Mouse (Mus musculus) left cerebral cortex, postnatal 14 days (tissue): ENCODE measurements at regions not wholly inside any gene's neighbourhood (a gene's known extent, or its start where the extent isn't known, plus 50 kb on each side); places are given as distances from the start of the nearest gene placed in this dataset.

Source experiments
- DNase-seq, 2 experiments: peaks; one replicate each; pipeline ENCODE4 v3.0.0; 2021 to 2022; ENCODE audit warnings: low spot score in 2 of 2, mixed read lengths in 1 of 2
- intact Hi-C: fragments of 180-260 bp; cut with DNase I; formaldehyde crosslinking; loops from one replicate; pipeline ENCODE4 v1.15.1; 2025

DNA sequence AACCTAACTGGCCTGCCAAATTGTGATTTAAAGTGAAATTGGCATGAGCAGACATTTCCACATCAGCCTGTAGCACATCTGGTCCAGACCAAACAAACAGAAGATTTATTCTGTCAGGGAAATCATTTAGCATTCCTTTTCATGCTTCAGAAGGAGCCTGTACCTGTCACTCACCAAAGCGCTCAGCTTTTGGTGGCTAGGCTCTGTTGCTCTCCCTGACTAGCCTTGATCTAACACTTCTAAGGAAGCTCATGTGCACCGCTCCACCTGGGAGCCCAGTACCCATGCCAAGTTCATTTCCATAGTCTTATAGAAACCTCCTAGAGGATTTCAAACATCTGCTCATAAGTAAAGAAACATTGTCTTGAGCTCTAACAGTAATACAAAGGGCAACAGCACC is 253.8 kb upstream of the Tfap2d start:
- intact Hi-C loops: no loop called here
- DNase-seq: no peak

DNA sequence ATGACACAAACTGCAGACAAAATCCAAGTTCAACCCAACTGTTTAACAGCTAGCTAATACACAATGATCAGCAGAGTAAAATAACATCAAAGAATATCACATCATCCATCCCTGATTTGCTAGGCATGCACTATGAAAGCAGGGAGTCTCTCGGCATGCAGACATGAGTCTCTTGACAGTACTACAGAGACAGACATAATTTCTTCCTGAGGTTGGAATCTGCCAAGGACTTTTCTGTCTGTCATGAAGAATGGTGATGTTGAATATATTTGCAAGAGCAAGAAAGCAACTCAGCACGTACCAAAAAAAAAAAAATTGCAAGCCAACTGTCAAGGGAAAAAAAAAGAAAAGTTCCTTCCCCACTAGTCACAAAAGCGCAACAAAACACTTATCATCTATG is 245.4 kb upstream of the Tfap2d start:
- no peak for DNase-seq
- intact Hi-C loops: no loop called here

DNA sequence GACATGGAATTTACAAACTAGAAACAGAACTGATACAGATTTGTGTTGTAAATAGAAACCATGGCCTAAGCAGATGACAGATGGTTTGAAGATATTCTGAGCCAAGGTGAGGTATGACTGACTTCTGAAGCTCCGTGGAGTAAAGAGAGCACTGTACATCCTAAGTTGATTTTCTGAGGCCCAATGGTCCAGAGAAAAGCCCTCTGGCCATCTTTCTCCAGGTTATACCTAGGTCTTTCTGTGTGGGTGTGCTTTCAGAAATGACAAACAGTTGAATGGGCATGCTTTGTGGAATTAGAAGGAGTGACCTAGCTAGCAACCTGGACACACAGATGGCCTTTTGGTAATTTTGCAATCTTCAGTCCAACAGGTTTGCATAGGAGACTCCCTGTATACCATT is 199.6 kb upstream of the Tfap2d start:
- intact Hi-C loops: no loop called here
- no peak for DNase-seq

DNA sequence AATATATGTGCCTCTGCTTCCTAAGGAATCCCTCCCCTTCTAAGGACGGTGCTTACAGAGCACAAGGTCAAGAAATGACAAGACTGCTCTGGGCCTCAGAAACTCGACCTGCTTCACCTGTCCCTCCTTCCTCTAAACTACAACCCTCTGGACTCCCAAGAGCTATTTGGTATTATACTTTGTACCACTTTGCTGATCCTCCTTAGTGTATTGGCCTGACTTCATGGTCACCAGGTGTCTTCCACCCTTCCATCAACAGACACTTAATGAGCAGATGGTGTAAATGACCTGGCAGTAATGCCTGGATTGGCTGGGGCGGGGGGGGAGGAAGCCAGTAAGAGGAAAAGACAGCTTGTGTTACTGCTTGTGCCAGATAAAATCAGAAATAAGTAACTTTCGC is 199.1 kb upstream of the Tfap2d start:
- intact Hi-C loops: no loop called here
- no peak for DNase-seq

DNA sequence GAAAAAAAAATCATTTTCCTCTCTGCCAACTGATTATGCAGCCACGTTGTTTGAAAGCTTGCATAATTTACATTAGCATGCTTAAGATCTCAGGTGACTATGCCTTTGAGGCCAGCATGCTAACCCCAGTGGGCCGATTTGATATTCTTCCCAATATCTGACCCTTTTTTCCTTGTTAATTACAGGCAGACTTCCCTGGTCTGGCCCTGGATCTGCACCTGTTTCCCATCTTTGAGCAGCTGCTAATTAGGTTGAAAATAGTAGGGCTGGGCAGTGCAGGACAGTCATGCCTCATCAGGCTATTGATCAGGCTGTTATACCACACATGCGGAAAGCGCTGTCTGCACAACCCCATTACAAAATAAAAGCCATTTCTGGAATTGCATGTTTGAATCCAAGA is 191.2 kb upstream of the Tfap2d start:
- intact Hi-C loops: no loop called here
- no peak for DNase-seq

DNA sequence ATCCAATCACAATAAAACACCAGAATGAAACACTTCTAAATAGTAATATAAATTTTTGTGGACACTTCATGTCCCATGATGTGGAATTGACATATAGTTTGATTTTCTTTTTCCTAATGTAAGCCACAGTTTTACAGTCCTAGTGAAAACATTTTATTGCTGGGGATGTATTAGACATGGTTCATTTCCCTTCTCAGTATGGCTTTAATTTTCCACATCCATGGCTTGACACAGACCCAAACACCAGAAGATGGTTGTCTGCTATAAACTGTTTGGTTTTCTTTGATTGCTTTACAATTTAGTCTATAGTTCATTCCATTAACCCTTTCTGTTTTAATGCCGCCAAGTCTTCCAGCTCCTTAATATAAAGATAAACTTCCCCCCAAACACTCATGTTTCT is 146.5 kb upstream of the Tfap2d start:
- no peak for DNase-seq
- intact Hi-C loops: no loop called here

DNA sequence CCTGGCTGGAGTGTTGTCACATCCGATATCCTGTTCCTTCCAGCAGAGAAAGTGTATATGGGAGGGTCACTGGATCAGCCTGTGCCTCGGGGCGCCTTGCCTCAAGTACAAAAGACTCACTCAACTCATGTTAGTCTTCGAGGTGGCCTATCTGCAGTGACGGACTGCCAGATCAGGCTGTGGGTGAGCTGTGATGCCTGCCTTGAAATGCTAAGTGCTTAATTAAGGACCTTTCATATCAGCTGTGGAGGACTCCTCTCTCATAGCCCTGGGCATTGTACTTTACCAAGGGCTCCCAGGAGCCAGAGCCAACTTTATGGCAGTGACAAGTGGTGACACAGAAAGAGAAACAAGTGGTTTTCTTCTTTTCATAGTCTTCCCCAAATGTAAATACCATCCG is 145.8 kb upstream of the Tfap2d start:
- no peak for DNase-seq
- intact Hi-C loops: no loop called here

DNA sequence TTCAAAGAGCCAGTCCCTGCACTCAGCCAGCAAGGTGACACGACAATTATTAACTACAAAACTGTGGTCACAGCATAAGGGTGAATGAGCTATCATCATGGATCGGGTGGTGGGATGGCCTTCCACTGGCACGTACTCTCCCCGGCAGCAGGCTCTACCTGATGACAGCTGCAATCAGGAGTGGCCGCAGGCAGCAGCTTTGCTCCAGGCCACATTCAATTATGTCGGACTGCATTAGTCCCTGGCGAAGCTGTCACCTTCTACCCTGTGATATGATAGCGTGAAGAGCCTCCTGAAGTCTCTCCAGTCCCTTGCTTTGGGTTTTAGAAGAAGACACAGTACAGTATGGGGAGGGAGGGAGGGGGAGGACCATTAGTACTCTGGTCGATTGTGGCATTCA is 141.4 kb upstream of the Tfap2d start:
- no peak for DNase-seq
- intact Hi-C loops: no loop called here

DNA sequence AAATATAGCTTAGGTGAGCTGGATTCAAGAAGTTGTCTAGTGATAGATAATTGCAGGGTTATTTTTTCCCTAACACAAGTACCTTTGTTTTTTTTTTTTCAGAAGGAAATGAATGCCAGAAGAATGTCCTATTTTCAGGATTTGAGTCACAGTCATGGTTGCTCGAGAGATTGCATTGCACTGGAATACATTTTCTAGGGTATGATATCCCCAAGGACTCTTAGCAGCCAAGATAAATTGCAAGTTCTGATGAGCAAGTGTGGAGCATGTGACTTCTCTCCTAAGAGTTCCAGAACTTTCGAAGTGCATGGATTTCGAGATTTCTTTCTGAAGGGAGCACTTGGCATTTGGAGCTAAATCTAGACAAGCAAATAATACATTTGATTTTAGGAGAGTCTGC is 140.9 kb upstream of the Tfap2d start:
- peak in 1 of 2 experiments; percentile 18 for DNase-seq
- intact Hi-C loops: no loop called here

DNA sequence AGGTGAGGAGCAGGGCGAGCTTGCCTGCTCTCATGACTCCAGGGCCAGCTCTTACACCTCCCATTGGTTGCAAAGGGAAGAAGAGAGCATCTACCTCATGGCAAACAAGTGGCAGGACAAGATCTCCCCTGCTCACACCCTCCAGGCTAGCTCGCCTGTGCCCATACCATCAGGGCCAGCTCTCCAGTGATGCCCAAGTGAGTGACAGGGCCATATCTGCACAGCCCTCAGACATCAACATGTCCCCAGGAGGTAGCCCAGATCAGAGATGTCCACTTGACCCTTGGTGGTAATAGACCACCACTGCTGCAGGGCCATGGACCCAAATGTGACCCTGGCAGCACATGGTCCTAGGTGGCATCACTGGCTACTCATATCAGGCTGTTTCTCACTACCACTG is 133.9 kb upstream of the Tfap2d start:
- DNase-seq: no peak
- intact Hi-C loops: no loop called here

DNA sequence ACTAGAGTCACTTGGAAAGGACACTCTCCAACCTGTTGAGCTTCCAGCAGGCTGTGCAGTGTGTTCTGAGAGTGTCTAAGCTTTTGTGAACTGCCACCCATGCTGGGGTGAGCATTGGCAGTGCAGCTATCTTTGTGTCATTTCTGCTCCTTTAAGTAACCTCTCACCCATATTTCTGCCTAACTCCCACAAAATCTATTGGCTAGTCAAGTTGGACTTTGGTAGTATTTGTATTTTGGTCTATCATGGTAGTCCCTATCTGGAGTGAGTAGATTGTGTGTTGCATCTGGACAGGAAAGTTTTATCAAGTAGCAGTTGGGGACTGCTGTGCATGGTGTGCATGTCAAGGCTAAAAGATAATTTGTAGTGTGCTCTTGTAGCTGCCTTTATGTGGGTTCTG is 132.6 kb upstream of the Tfap2d start:
- DNase-seq: no peak
- intact Hi-C loops: no loop called here

DNA sequence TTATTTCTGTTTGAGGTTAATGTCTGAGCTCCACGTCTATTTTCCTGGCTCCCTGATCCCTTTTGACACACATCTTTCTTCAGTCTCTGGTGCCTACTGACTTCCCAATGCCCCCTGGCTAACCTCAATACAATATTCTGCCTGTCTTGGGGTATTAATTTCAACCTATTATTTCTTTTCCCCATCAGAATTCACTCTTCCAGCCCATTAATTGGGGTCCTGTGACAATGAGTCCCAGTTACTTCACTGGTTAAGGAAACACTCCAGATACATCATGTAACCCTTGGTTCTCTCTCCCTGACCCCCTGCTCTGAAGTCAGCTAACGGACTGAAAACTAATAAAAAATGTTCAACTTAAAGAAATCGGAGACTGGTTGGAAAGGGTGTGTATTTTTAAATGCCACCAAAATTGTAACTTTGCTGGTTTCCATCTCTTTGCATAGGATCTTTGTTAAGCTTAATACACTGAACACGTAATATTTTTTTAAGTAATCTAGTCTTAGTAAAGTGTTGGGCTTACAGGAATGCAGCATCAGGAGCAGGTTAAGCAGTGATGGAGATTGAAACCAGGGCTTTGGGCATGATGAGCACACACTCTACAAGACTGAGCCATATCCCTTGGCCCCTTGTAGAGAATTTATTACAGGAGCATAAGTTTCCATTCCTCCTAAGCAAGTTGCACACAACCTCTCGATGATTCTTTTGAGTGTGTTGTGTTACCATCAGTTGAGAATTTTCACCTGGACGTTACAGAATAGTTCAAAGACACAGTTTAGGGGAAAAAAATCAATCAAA is 128.8 kb upstream of the Tfap2d start:
- intact Hi-C loops: no loop called here
- DNase-seq: no peak

DNA sequence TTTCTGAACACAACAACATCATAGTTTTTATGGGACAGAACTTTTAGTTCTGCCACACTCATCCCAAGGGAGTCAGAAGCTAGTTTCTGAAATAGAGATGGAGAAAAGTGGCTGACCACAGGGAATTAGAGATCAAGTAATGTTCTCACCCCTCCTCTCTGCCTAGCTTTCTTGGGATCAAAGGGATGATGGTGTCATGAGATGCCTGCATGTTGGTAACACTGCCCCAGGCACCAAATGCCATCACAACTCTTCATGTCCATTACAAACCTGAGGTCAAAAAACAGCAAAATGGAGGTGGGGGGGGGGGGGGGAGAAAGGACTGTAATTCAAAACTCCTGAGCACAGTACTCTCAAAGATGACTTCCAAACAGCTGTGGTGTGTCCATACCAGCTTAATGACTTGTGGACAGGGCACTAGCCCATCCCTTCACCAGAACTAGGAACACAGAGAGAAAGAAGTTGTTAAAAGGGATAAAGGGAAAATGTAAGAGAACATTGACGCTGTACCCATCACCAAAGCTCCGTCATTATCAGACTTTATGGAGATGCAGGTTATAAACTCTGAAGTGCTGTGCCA is 127.9 kb upstream of the Tfap2d start:
- intact Hi-C loops: no loop called here
- no peak for DNase-seq

DNA sequence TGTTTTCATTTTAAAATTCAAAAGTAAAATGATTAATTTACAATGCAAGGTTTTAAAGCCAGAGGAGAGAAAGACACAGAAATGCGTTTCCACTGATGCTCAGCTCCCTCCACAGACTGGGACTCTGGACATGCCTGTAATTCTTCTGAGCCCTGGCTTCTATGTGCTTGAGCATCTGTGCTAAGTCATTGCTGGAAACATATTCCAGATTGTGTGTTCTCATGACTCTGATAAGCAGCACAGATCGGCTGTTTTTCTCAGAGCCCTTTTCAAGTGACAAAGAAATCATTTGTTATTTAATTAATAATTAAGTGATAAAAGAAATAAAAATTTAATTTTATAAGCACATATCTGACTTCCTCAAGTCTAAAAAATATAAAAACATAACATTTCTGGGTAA is 127.3 kb upstream of the Tfap2d start:
- no peak for DNase-seq
- intact Hi-C loops: no loop called here

DNA sequence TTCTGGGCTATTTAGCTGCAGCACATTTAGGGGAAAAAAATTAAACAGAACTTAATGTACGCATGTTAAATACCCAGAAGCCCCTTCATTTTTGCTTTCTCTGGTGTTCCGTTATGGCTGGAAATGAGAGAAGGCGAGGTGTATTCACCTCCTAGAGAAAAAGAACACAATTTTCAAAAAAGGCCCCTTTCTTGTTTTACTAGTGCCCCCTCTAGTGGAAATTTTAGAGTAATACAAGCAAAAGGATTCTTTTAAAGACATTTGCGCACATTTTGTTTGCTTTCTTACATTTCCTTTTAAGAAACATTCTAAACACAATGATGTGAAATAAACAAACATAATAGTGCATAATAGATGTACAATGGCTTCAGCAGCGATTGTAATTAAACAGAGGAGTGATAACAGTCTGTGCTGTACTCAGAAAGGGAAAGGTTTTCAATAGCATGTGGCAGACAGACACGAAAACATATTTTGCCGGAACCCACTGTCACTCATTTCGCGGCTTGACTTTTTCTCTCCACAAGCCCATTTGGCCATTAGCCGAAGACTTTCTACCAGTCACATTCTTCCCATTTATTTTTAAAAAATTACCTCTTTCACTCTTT is 126.0 kb upstream of the Tfap2d start:
- peak in 1 of 2 experiments; percentile 30 for DNase-seq

DNA sequence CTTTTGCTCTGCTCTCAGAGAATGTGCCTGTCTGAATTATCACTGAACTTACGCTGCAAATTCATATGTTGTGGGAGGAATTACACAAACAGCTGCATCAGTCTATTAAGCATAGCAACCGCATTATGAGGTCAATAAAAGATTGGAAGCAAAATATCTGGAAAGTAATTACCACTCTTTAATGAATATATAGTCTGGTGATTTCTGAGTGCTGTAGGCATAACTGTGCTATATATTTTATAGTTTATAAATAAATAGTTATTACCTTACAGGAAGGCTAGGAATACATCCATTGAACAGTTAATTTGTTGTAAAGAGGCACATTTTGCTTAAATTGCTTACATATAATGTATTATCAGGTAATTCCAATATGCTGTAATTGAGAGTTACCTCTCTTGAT is 123.7 kb upstream of the Tfap2d start:
- intact Hi-C loops: no loop called here

More for the DNA sequence above, 126.0 kb upstream of the Tfap2d start:
- intact Hi-C loops: loop anchor here (2.0 kb wide), 1 partner anchor 618 kb away; no protein-coding TSS in a partner anchor

DNA sequence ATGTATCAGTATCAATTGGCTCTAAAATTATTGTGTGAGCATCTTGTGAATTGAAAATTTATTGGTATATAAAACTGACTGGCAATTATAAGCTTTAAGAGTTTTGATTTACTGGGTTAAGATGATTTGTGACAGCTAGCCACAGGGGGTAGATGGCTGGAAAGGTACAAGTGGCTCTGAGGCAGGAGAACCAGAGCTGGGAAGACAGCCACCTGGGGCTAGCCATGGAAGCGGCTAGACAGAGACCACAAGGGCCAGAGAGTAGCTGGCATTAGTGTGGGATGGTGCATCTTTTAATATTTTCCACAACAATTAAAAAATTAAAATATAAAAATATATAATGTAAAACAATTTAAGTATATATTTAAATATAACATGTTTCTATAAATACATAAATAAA is 86.0 kb upstream of the Tfap2d start:
- intact Hi-C loops: no loop called here
- no peak for DNase-seq

More for the DNA sequence above, 123.7 kb upstream of the Tfap2d start:
- DNase-seq: no peak
